Mouse (Mus musculus): ENCODE data around the gene Cdc7. TPM values are rescaled to one million over a fixed set of nuclear protein-coding genes. Genes with fewer than 3 reads are reported as not detected.
"Not testable (repeated sequence)": the region's sequence is repeated elsewhere in the genome, so short reads cannot be mapped to it uniquely, and the experiment has no call there.

Cdc7 gene
- polyA plus RNA-seq, 1 experiment from 2014 or later, result 54.7 TPM

GRCm38 (mm10) chr5:106966443-106966842 lies 2.3 kb downstream of the Cdc7 start:
- Histone ChIP-seq H3K4me2 (no peak overlapping the region), H3K27me3 (no peaks in the 10 kb centered on the region), H3K4me3 (replicated peaks) (no peak overlapping the region), H3K9ac (replicated peaks) (no peak overlapping the region), H3K4me1 (replicated peaks) (peaks cover 9% of the 10 kb centered on the region), H3K27ac (no peak overlapping the region), H3K9me3 (no peaks in the 10 kb centered on the region), H3K36me3 (peaks cover 38% of the 10 kb centered on the region)
- ATAC-seq (ENCODE audit: insufficient number of reproducible peaks, insufficient read depth, low FRiP score, low TSS enrichment, low read depth), result no peak
- WGBS, result 92% methylated on average over 3 of the region's 3 CpGs

- H3K36me3 ChIP-seq, result peaks cover 46% of the 10 kb centered on the region
- WGBS, result 91% methylated on average over 1 of the region's 1 CpGs
- no peak for ATAC-seq (ENCODE audit: insufficient number of reproducible peaks, insufficient read depth, low FRiP score, low TSS enrichment, low read depth)
- no peak overlapping the region for H3K4me2 ChIP-seq
- no peaks in the 10 kb centered on the region for H3K27me3 ChIP-seq
- no peaks in the 10 kb centered on the region for H3K9me3 ChIP-seq
- H3K27ac ChIP-seq, result no peak overlapping the region
- no peak overlapping the region for H3K9ac ChIP-seq (replicated peaks)
- no peak overlapping the region for H3K4me3 ChIP-seq (replicated peaks)
- peaks cover 9% of the 10 kb centered on the region for H3K4me1 ChIP-seq (replicated peaks)
These were observed 3.5 kb downstream of the Cdc7 start for GRCm38 (mm10) chr5:106967578-106967977.

GRCm38 (mm10) chr5:106973883-106974282 lies 9.8 kb downstream of the Cdc7 start:
- no peak overlapping the region for H3K4me2 ChIP-seq
- no peak overlapping the region for H3K27ac ChIP-seq
- no peak overlapping the region for H3K4me3 ChIP-seq (replicated peaks)
- no peak overlapping the region for H3K9ac ChIP-seq (replicated peaks)
- no peaks in the 10 kb centered on the region for H3K4me1 ChIP-seq (replicated peaks)
- 92% methylated on average over 7 of the region's 7 CpGs for WGBS
- peaks cover 90% of the 10 kb centered on the region for H3K36me3 ChIP-seq
- no peaks in the 10 kb centered on the region for H3K27me3 ChIP-seq
- ATAC-seq (ENCODE audit: insufficient number of reproducible peaks, insufficient read depth, low FRiP score, low TSS enrichment, low read depth), result no peak
- no peaks in the 10 kb centered on the region for H3K9me3 ChIP-seq

GRCm38 (mm10) chr5:106979156-106979555 lies 15.0 kb downstream of the Cdc7 start:
- H3K9me3 ChIP-seq, result no peaks in the 10 kb centered on the region

GRCm38 (mm10) chr5:106982298-106982952 lies 18.3 kb downstream of the Cdc7 start:
- WGBS, result 64% methylated on average over 7 of the region's 7 CpGs
- ATAC-seq (ENCODE audit: insufficient number of reproducible peaks, insufficient read depth, low FRiP score, low TSS enrichment, low read depth), result no peak
- H3K4me3 ChIP-seq (replicated peaks), result no peak overlapping the region
- H3K27ac ChIP-seq, result no peak overlapping the region
- no peaks in the 10 kb centered on the region for H3K9me3 ChIP-seq
- no peak overlapping the region for H3K9ac ChIP-seq (replicated peaks)
- H3K4me2 ChIP-seq, result no peak overlapping the region
- no peaks in the 10 kb centered on the region for H3K4me1 ChIP-seq (replicated peaks)
- H3K27me3 ChIP-seq, result no peaks in the 10 kb centered on the region
- H3K36me3 ChIP-seq, result peaks cover 64% of the 10 kb centered on the region

More at GRCm38 (mm10) chr5:106979156-106979555, 15.0 kb downstream of the Cdc7 start:
- 63% methylated on average over 7 of the region's 7 CpGs for WGBS
- H3K27me3 ChIP-seq, result no peaks in the 10 kb centered on the region
- no peak overlapping the region for H3K4me2 ChIP-seq
- no peak overlapping the region for H3K9ac ChIP-seq (replicated peaks)
- no peak overlapping the region for H3K27ac ChIP-seq
- no peak overlapping the region for H3K4me3 ChIP-seq (replicated peaks)
- no peaks in the 10 kb centered on the region for H3K4me1 ChIP-seq (replicated peaks)
- peaks cover 85% of the 10 kb centered on the region for H3K36me3 ChIP-seq
- ATAC-seq (ENCODE audit: insufficient number of reproducible peaks, insufficient read depth, low FRiP score, low TSS enrichment, low read depth), result no peak

GRCm38 (mm10) chr5:106984934-106985333 lies 20.8 kb downstream of the Cdc7 start:
- not testable (repeated sequence) for ATAC-seq (ENCODE audit: insufficient number of reproducible peaks, insufficient read depth, low FRiP score, low TSS enrichment, low read depth); H3K9ac ChIP-seq (replicated peaks); H3K9me3 ChIP-seq; H3K27me3 ChIP-seq; H3K4me2 ChIP-seq; H3K4me3 ChIP-seq (replicated peaks); H3K27ac ChIP-seq; H3K4me1 ChIP-seq (replicated peaks)
- H3K36me3 ChIP-seq, result peaks cover 44% of the 10 kb centered on the region
- WGBS, result 91% methylated on average over 3 of the region's 3 CpGs

- Histone ChIP-seq H3K36me3 (peaks cover 39% of the 10 kb centered on the region), H3K27me3 (no peaks in the 10 kb centered on the region), H3K9me3 (no peaks in the 10 kb centered on the region), H3K4me3 (replicated peaks) (no peak overlapping the region), H3K4me1 (replicated peaks) (peaks cover 8% of the 10 kb centered on the region; the same call in 1 of the 2 replicates), H3K4me2 (no peak overlapping the region), H3K9ac (replicated peaks) (no peak overlapping the region), H3K27ac (no peak overlapping the region)
- WGBS, result 73% methylated on average over 2 of the region's 2 CpGs
- ATAC-seq (ENCODE audit: insufficient number of reproducible peaks, insufficient read depth, low FRiP score, low TSS enrichment, low read depth), result no peak
These were observed 21.5 kb downstream of the Cdc7 start for GRCm38 (mm10) chr5:106985594-106985993.

- peaks cover 15% of the 10 kb centered on the region for H3K4me1 ChIP-seq (replicated peaks)
- H3K9me3 ChIP-seq, result no peaks in the 10 kb centered on the region
- no peaks in the 10 kb centered on the region for H3K27me3 ChIP-seq
- H3K9ac ChIP-seq (replicated peaks), result no peak overlapping the region
- no peak overlapping the region for H3K4me2 ChIP-seq
- H3K4me3 ChIP-seq (replicated peaks), result no peak overlapping the region
- peaks cover 11% of the 10 kb centered on the region for H3K36me3 ChIP-seq
- ATAC-seq (ENCODE audit: insufficient number of reproducible peaks, insufficient read depth, low FRiP score, low TSS enrichment, low read depth), result no peak
- no peak overlapping the region for H3K27ac ChIP-seq
- WGBS, result 54% methylated on average over 8 of the region's 8 CpGs
These were observed 25.1 kb downstream of the Cdc7 start for GRCm38 (mm10) chr5:106989181-106989580.

GRCm38 (mm10) chr5:106989786-106990185 lies 25.7 kb downstream of the Cdc7 start:
- H3K36me3 ChIP-seq, result peaks cover 6% of the 10 kb centered on the region
- H3K9ac ChIP-seq (replicated peaks), result no peak overlapping the region
- peaks cover 18% of the 10 kb centered on the region for H3K4me1 ChIP-seq (replicated peaks)
- H3K9me3 ChIP-seq, result no peaks in the 10 kb centered on the region
- no peak overlapping the region for H3K4me3 ChIP-seq (replicated peaks)
- WGBS, result 68% methylated on average over 12 of the region's 12 CpGs
- no peak overlapping the region for H3K27ac ChIP-seq
- H3K4me2 ChIP-seq, result no peak overlapping the region
- no peak for ATAC-seq (ENCODE audit: insufficient number of reproducible peaks, insufficient read depth, low FRiP score, low TSS enrichment, low read depth)
- no peaks in the 10 kb centered on the region for H3K27me3 ChIP-seq

- H3K4me2 ChIP-seq, result no peak overlapping the region
- no peaks in the 10 kb centered on the region for H3K9me3 ChIP-seq
- 46% methylated on average over 14 of the region's 14 CpGs for WGBS
- no peaks in the 10 kb centered on the region for H3K27me3 ChIP-seq
- no peak overlapping the region for H3K9ac ChIP-seq (replicated peaks)
- H3K27ac ChIP-seq, result no peak overlapping the region
- peaks cover 5% of the 10 kb centered on the region; the same call in 1 of the 2 replicates for H3K36me3 ChIP-seq
- 0 out of 2 replicates have a peak, but pooled peaks have one; percentile 56 for ATAC-seq (ENCODE audit: insufficient number of reproducible peaks, insufficient read depth, low FRiP score, low TSS enrichment, low read depth)
- H3K4me3 ChIP-seq (replicated peaks), result no peak overlapping the region
- peaks cover 26% of the 10 kb centered on the region for H3K4me1 ChIP-seq (replicated peaks)
These were observed 26.6 kb downstream of the Cdc7 start for GRCm38 (mm10) chr5:106990639-106991299.

- Histone ChIP-seq H3K27me3 (no peaks in the 10 kb centered on the region), H3K36me3 (peaks cover 2% of the 10 kb centered on the region; the same call in 1 of the 2 replicates), H3K4me1 (replicated peaks) (peaks cover 32% of the 10 kb centered on the region), H3K9ac (replicated peaks) (no peak overlapping the region), H3K4me2 (no peak overlapping the region), H3K27ac (no peak overlapping the region), H3K9me3 (no peaks in the 10 kb centered on the region), H3K4me3 (replicated peaks) (no peak overlapping the region)
- ATAC-seq (ENCODE audit: insufficient number of reproducible peaks, insufficient read depth, low FRiP score, low TSS enrichment, low read depth), result no peak
- WGBS, result 69% methylated on average over 8 of the region's 8 CpGs
These were observed 27.3 kb downstream of the Cdc7 start for GRCm38 (mm10) chr5:106991300-106991929.
